Mouse (Mus musculus) olfactory bulb, adult 2 months (tissue): ENCODE results near the gene Nhsl1.

ENCODE experiments used
- CTCF ChIP-seq: fragments of 200-500 bp; IDR thresholded peaks from 2 replicates; pipeline ENCODE4 v1.5.1; 2012; ENCODE audit warnings: low read depth, mild to moderate bottlenecking, low read length, moderate library complexity; ENCODE audit not compliant: insufficient read depth
- POLR2A ChIP-seq: fragments of 200-500 bp; IDR thresholded peaks from 2 replicates; pipeline ENCODE4 v1.6.1; 2012; ENCODE audit warnings: mild to moderate bottlenecking, low read depth, low read length, moderate library complexity; ENCODE audit not compliant: insufficient read depth

DNA sequence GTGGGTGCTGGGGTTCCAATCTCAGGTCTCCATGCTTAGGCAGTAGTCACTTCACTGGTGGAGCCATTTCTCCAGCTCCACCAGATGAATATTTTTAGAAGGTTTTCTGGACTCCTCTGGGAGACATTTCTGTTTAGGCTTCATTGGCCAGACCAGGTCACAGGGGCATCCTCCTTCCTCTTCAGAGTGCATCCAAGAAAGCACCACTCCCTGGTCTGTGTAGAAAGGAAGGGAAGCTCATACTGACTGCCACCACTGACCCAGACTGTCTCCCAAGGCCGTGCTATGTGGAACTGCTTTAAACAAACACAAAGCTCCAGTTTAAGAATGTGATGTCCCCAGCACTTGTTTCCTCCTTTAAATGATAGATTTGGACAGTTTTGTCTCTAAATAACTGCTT is 29.3 kb upstream of the Nhsl1 start:
- TF ChIP-seq POLR2A (no peak), CTCF (no peak)
